In the genomic region with DNA sequence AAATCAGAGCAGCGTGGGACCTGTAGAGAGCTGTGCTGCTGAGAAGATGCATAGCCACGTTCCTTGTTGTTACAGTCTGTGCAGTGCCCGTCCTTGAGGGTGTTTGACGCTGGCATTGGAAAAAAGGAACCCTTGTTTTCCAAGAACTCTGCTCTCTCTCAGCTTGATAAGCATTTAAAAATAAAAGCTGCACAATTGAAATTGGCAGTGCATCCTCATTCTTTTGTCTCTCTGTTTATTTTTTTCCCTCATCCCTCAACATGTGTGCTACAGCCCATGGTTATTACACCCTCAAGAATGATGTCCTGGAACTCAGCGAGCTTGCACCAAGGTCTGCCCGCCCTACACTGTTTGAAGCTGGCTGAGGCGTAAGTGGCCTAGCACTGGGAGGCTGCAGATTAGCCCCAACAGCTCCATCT, we compare ENCODE assay signal across 8 mouse cellular contexts.
A peak's percentile ranks its signal among the peaks of the same experiment; 100 is the strongest.
DNase-seq lines count a peak whose midpoint lies in the region; ATAC-seq lines count a peak whose summit lies in the region.

No protein-coding gene starts in this region.

- H3K36me3 ChIP-seq in heart, embryonic 15.5 days: no peaks in the 10 kb centered on the region

- H3K27ac ChIP-seq in heart, embryonic 15.5 days: peak overlapping the region; percentile 94

- no peaks in the 10 kb centered on the region for H3K27me3 ChIP-seq in heart, embryonic 15.5 days

- H3K9me3 ChIP-seq in heart, embryonic 15.5 days (replicated peaks): no peaks in the 10 kb centered on the region

- WGBS in heart, embryonic 15.5 days: 32% methylated on average over 7 of the region's 7 CpGs

- ATAC-seq in frontal cortex, adult (ENCODE audit: low TSS enrichment): peak; percentile 74
- no peak; the same call in 1 of the 2 replicates for ATAC-seq in heart, embryonic 15.5 days (replicated peaks; ENCODE audit: insufficient number of reproducible peaks, insufficient read depth, low FRiP score, low read depth)

- H3K4me1 ChIP-seq in heart, embryonic 15.5 days (replicated peaks): peaks cover 53% of the 10 kb centered on the region

- no peak overlapping the region for H3K4me2 ChIP-seq in heart, embryonic 15.5 days

- H3K4me3 ChIP-seq in heart, embryonic 15.5 days: no peak overlapping the region

- DNase-seq in frontal cortex, postnatal 14 days (ENCODE audit: low spot score in 2 of 2): no peak
- peak; percentile 61 for DNase-seq in ovary, postnatal 36 days (ENCODE audit: low spot score)
- no peak for DNase-seq in ovary, postnatal 14 days (ENCODE audit: low spot score)
- DNase-seq in lung, postnatal 10 days: peak; percentile 60
- no peak for DNase-seq in urinary bladder, adult 2 months (ENCODE audit: low spot score)
- DNase-seq in urinary bladder, postnatal 14 days (ENCODE audit: low spot score): no peak

- no peak overlapping the region for H3K9ac ChIP-seq in heart, embryonic 15.5 days

Comparison
In these comparisons a context has a peak if more than half of its experiments do, and no peak if none do; other contexts are left out.
1. DNase-seq: peak in ovary, postnatal 36 days (single experiment) and lung, postnatal 10 days (single experiment); none in frontal cortex, postnatal 14 days (0 of 2), ovary, postnatal 14 days (single experiment), urinary bladder, adult 2 months (single experiment) and urinary bladder, postnatal 14 days (single experiment).